Mouse (Mus musculus): ENCODE results near the gene Ptprm. TPM values are rescaled to one million over a fixed set of nuclear protein-coding genes. Genes with fewer than 3 reads are reported as not detected.

Ptprm gene
- polyA plus RNA-seq, 1 experiment from 2014 or later: 5.7 TPM

DNA sequence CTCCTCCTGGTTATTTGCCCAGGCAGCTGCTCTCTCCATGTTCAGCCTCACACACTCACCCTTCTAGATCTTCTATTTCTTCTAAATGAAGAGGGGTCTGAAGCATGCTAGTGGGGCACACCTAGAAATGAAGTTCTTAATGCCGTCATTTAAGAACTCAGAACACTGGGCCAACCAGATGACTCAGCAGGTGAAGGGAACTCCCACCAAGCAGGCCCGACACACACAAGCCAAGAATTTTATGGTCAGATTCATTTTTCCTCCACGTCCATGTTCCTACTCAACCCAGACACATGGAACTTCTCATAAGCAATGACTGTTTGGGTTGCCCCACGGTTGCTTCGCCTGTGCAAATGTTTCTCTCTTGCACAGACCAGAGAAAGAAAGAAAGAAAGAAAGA, 230.5 kb downstream of the Ptprm start:
- no peaks in the 10 kb centered on the region for H3K9me3 ChIP-seq (replicated peaks)
- H3K4me1 ChIP-seq: peaks cover 12% of the 10 kb centered on the region; the same call in 1 of the 2 replicates
- H3K4me2 ChIP-seq: no peak overlapping the region
- H3K27ac ChIP-seq: no peak overlapping the region
- no peaks in the 10 kb centered on the region for H3K36me3 ChIP-seq (ENCODE audit: poor library complexity, severe bottlenecking)
- no peak for ATAC-seq
- 87% methylated on average over 5 of the region's 5 CpGs for WGBS
- no peak overlapping the region for H3K4me3 ChIP-seq
- no peaks in the 10 kb centered on the region for H3K27me3 ChIP-seq
- no peak overlapping the region for H3K9ac ChIP-seq

DNA sequence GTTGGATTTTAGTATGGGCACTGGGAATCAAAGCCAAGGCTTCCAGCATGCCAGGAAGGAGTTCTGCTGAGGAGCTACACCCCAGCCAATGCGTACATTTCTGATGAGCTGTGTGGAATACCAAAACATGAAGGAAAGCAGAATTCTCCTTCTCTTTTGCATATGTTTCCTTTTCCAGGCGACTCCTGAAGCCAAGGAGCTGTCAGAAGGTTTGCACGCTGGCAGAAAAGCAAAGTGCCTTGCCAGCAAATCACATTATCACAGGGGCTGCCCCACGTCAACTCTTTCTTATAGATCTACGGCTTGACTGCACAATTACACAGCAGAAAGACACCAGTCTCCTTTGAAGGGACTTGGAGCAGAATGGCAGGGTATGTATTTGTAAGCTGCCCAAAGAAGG, 233.4 kb downstream of the Ptprm start:
- H3K9ac ChIP-seq: no peak overlapping the region
- no peak overlapping the region for H3K4me2 ChIP-seq
- H3K4me3 ChIP-seq: no peak overlapping the region
- H3K27ac ChIP-seq: no peak overlapping the region
- no peaks in the 10 kb centered on the region for H3K9me3 ChIP-seq (replicated peaks)
- peaks cover 12% of the 10 kb centered on the region; the same call in 1 of the 2 replicates for H3K4me1 ChIP-seq
- 52% methylated on average over 5 of the region's 5 CpGs for WGBS
- peak; percentile 75 for ATAC-seq
- no peaks in the 10 kb centered on the region for H3K36me3 ChIP-seq (ENCODE audit: poor library complexity, severe bottlenecking)
- no peaks in the 10 kb centered on the region for H3K27me3 ChIP-seq

- no peak for ATAC-seq
- no peak overlapping the region for H3K4me3 ChIP-seq
- no peaks in the 10 kb centered on the region for H3K36me3 ChIP-seq (ENCODE audit: poor library complexity, severe bottlenecking)
- H3K27me3 ChIP-seq: no peaks in the 10 kb centered on the region
- H3K4me2 ChIP-seq: no peak overlapping the region
- 79% methylated on average over 7 of the region's 7 CpGs for WGBS
- no peak overlapping the region for H3K9ac ChIP-seq
- no peak overlapping the region for H3K27ac ChIP-seq
- 0 out of 2 replicates have a peak, but pooled peaks cover 7% of the 10 kb centered on the region for H3K4me1 ChIP-seq
- H3K9me3 ChIP-seq (replicated peaks): no peaks in the 10 kb centered on the region
Observed at GRCm38 (mm10) chr17:67118676-67119340, 235.4 kb downstream of the Ptprm start.

DNA sequence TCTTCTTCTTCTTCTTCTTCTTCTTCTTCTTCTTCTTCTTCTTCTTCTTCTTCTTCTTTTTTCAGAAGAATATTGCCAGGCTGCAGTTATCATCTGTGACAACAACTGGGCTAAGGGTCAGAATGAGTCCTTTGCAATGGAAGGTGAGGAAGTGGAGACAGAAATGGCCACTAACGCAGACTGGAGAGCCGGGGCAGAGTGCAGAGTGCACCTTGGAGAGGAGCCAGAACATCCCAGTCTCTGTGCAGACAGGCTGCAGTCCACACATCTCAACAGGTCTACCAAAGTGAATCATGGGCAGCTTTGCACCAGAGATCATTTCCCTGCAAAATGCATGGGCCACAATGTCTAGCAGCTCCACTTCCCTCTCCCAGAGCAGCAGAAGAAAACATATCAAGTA, 239.4 kb downstream of the Ptprm start:
- ATAC-seq: no peak
- WGBS: 85% methylated on average over 2 of the region's 2 CpGs
- Histone ChIP-seq H3K27ac (no peak overlapping the region), H3K9me3 (replicated peaks) (no peaks in the 10 kb centered on the region), H3K9ac (no peak overlapping the region), H3K4me3 (no peak overlapping the region), H3K36me3 (ENCODE audit: poor library complexity, severe bottlenecking) (no peaks in the 10 kb centered on the region), H3K4me2 (no peak overlapping the region), H3K27me3 (no peaks in the 10 kb centered on the region), H3K4me1 (no peaks in the 10 kb centered on the region)

DNA sequence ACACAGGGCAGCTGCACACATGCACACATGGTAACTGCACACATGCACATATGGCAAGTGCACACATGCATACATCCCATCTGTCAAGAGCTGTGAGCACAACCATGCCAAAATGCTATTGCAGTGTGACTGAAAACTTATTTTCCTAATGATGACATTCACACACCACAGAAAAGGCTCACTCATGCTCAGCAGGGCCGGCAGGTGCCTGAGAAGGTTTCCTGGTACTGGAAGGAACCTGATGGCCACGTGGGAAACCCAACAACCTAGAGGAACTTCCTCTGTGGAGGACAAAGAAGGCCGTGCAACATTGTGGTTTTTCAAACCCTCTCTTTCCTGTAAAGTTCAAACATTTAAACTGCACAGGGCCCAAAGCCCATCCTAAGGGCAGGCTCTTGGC, 241.6 kb downstream of the Ptprm start:
- no peak overlapping the region for H3K9ac ChIP-seq
- H3K36me3 ChIP-seq (ENCODE audit: poor library complexity, severe bottlenecking): no peaks in the 10 kb centered on the region
- no peak for ATAC-seq
- H3K9me3 ChIP-seq (replicated peaks): no peaks in the 10 kb centered on the region
- H3K27ac ChIP-seq: no peak overlapping the region
- no peak overlapping the region for H3K4me3 ChIP-seq
- 81% methylated on average over 3 of the region's 3 CpGs for WGBS
- H3K4me1 ChIP-seq: no peaks in the 10 kb centered on the region
- no peak overlapping the region for H3K4me2 ChIP-seq
- H3K27me3 ChIP-seq: no peaks in the 10 kb centered on the region

- no peaks in the 10 kb centered on the region for H3K27me3 ChIP-seq
- no peak overlapping the region for H3K4me2 ChIP-seq
- no peak overlapping the region for H3K4me3 ChIP-seq
- H3K27ac ChIP-seq: no peak overlapping the region
- no peaks in the 10 kb centered on the region for H3K4me1 ChIP-seq
- no peaks in the 10 kb centered on the region for H3K9me3 ChIP-seq (replicated peaks)
- WGBS: 90% methylated on average over 2 of the region's 2 CpGs
- H3K36me3 ChIP-seq (ENCODE audit: poor library complexity, severe bottlenecking): no peaks in the 10 kb centered on the region
- ATAC-seq: no peak
- no peak overlapping the region for H3K9ac ChIP-seq
Observed at GRCm38 (mm10) chr17:67106176-67106575, 248.1 kb downstream of the Ptprm start.

GRCm38 (mm10) chr17:67102051-67102450, 252.2 kb downstream of the Ptprm start:
- no peak for ATAC-seq
- Histone ChIP-seq H3K9me3 (replicated peaks) (no peaks in the 10 kb centered on the region), H3K4me1 (no peaks in the 10 kb centered on the region), H3K36me3 (ENCODE audit: poor library complexity, severe bottlenecking) (no peaks in the 10 kb centered on the region), H3K27ac (no peak overlapping the region), H3K9ac (no peak overlapping the region), H3K4me3 (no peak overlapping the region), H3K27me3 (no peaks in the 10 kb centered on the region), H3K4me2 (no peak overlapping the region)
- 88% methylated on average over 6 of the region's 6 CpGs for WGBS

- Histone ChIP-seq H3K9me3 (replicated peaks) (no peaks in the 10 kb centered on the region), H3K27ac (no peak overlapping the region), H3K4me2 (no peak overlapping the region), H3K27me3 (no peaks in the 10 kb centered on the region), H3K9ac (no peak overlapping the region), H3K36me3 (ENCODE audit: poor library complexity, severe bottlenecking) (no peaks in the 10 kb centered on the region), H3K4me3 (no peak overlapping the region), H3K4me1 (peaks cover 12% of the 10 kb centered on the region)
- peak; percentile 57 for ATAC-seq
- 54% methylated on average over 5 of the region's 5 CpGs for WGBS
Observed at GRCm38 (mm10) chr17:67090997-67091396, 263.3 kb downstream of the Ptprm start.

GRCm38 (mm10) chr17:67090153-67090552, 264.1 kb downstream of the Ptprm start:
- H3K4me1 ChIP-seq: peaks cover 13% of the 10 kb centered on the region
- H3K9me3 ChIP-seq (replicated peaks): no peaks in the 10 kb centered on the region
- H3K27me3 ChIP-seq: no peaks in the 10 kb centered on the region
- no peak overlapping the region for H3K9ac ChIP-seq
- 82% methylated on average over 7 of the region's 7 CpGs for WGBS
- ATAC-seq: no peak
- H3K36me3 ChIP-seq (ENCODE audit: poor library complexity, severe bottlenecking): no peaks in the 10 kb centered on the region
- no peak overlapping the region for H3K27ac ChIP-seq
- no peak overlapping the region for H3K4me2 ChIP-seq
- H3K4me3 ChIP-seq: no peak overlapping the region

GRCm38 (mm10) chr17:67089611-67090010, 264.6 kb downstream of the Ptprm start:
- ATAC-seq: no peak
- Histone ChIP-seq H3K4me2 (no peak overlapping the region), H3K4me3 (no peak overlapping the region), H3K36me3 (ENCODE audit: poor library complexity, severe bottlenecking) (no peaks in the 10 kb centered on the region), H3K9me3 (replicated peaks) (no peaks in the 10 kb centered on the region), H3K9ac (no peak overlapping the region), H3K27ac (no peak overlapping the region), H3K4me1 (peaks cover 19% of the 10 kb centered on the region), H3K27me3 (no peaks in the 10 kb centered on the region)
- WGBS: 87% methylated on average over 3 of the region's 3 CpGs

- H3K27ac ChIP-seq: no peak overlapping the region
- no peak overlapping the region for H3K9ac ChIP-seq
- no peaks in the 10 kb centered on the region for H3K27me3 ChIP-seq
- no peaks in the 10 kb centered on the region for H3K9me3 ChIP-seq (replicated peaks)
- no peaks in the 10 kb centered on the region for H3K36me3 ChIP-seq (ENCODE audit: poor library complexity, severe bottlenecking)
- no peak for ATAC-seq
- WGBS: 69% methylated on average over 5 of the region's 5 CpGs
- H3K4me2 ChIP-seq: no peak overlapping the region
- peaks cover 26% of the 10 kb centered on the region for H3K4me1 ChIP-seq
- no peak overlapping the region for H3K4me3 ChIP-seq
Observed at GRCm38 (mm10) chr17:67087585-67087984, 266.7 kb downstream of the Ptprm start.

GRCm38 (mm10) chr17:67086811-67087210, 267.4 kb downstream of the Ptprm start:
- 77% methylated on average over 2 of the region's 2 CpGs for WGBS
- H3K9ac ChIP-seq: no peak overlapping the region
- no peaks in the 10 kb centered on the region for H3K9me3 ChIP-seq (replicated peaks)
- H3K27me3 ChIP-seq: no peaks in the 10 kb centered on the region
- H3K4me1 ChIP-seq: peaks cover 26% of the 10 kb centered on the region
- H3K4me3 ChIP-seq: no peak overlapping the region
- no peak overlapping the region for H3K27ac ChIP-seq
- ATAC-seq: no peak
- no peaks in the 10 kb centered on the region for H3K36me3 ChIP-seq (ENCODE audit: poor library complexity, severe bottlenecking)
- no peak overlapping the region for H3K4me2 ChIP-seq

GRCm38 (mm10) chr17:67084501-67084900, 269.8 kb downstream of the Ptprm start:
- Histone ChIP-seq H3K27me3 (no peaks in the 10 kb centered on the region), H3K36me3 (ENCODE audit: poor library complexity, severe bottlenecking) (no peaks in the 10 kb centered on the region), H3K9me3 (replicated peaks) (no peaks in the 10 kb centered on the region), H3K27ac (no peak overlapping the region), H3K4me1 (peaks cover 14% of the 10 kb centered on the region; the same call in 1 of the 2 replicates), H3K9ac (no peak overlapping the region), H3K4me3 (no peak overlapping the region), H3K4me2 (no peak overlapping the region)
- ATAC-seq: peak; percentile 75; the same call in 1 of the 2 replicates
- 46% methylated on average over 4 of the region's 4 CpGs for WGBS
